Mouse (Mus musculus) midbrain, postnatal 0 days (tissue): ENCODE results near the gene Nav2. TPM values are rescaled to one million over a fixed set of nuclear protein-coding genes. Genes with fewer than 3 reads are reported as not detected.
A peak's percentile ranks its signal among the peaks of the same experiment; 100 is the strongest.

Source experiments
- ATAC-seq: fragments of 200-750 bp; cut with Nextera tagmentation; 2 replicates; pipeline ENCODE4 v1.8.0; 2017; ENCODE audit warnings: moderate number of reproducible peaks, mild to moderate bottlenecking, moderate TSS enrichment, moderate library complexity; ENCODE audit not compliant: low FRiP score
- DNase-seq: peaks from one replicate; pipeline ENCODE4 v3.0.0-alpha.2; 2015; ENCODE audit warnings: low spot score
- H3K27ac ChIP-seq: fragments of 300-500 bp; sonication (generic); 2 replicates; pipeline ENCODE4 v1.5.1; 2014; ENCODE audit warnings: low read depth, mild to moderate bottlenecking, low read length, mixed read lengths
- H3K27me3 ChIP-seq: fragments of 300-500 bp; sonication (generic); 2 replicates; pipeline ENCODE4 v1.6.1; 2014; ENCODE audit warnings: low read length, control low read depth, mixed read lengths; ENCODE audit not compliant: insufficient read depth
- H3K36me3 ChIP-seq: fragments of 300-500 bp; sonication (generic); 2 replicates; pipeline ENCODE4 v1.6.1; 2014; ENCODE audit warnings: low read length, control low read depth, mixed read lengths; ENCODE audit not compliant: insufficient read depth
- H3K4me1 ChIP-seq: fragments of 300-500 bp; sonication (generic); 2 replicates; pipeline ENCODE4 v1.6.1; 2014; ENCODE audit warnings: mild to moderate bottlenecking, control low read depth, antibody characterized with exemption, low read length, mixed read lengths; ENCODE audit not compliant: insufficient read depth
- H3K4me2 ChIP-seq: fragments of 300-500 bp; sonication (generic); 2 replicates; pipeline ENCODE4 v1.6.1; 2014; ENCODE audit warnings: low read depth, mild to moderate bottlenecking, low read length, mixed read lengths; ENCODE audit not compliant: poor library complexity, severe bottlenecking
- H3K4me3 ChIP-seq: fragments of 300-500 bp; sonication (generic); 2 replicates; pipeline ENCODE4 v1.5.1; 2014; ENCODE audit warnings: low read depth, mild to moderate bottlenecking, low read length, moderate library complexity
- H3K9ac ChIP-seq: fragments of 300-500 bp; sonication (generic); replicated peaks from 2 replicates; pipeline ENCODE4 v1.6.1; 2014; ENCODE audit warnings: mild to moderate bottlenecking, low read length, moderate library complexity, mixed read lengths; ENCODE audit not compliant: poor library complexity, severe bottlenecking
- H3K9me3 ChIP-seq: fragments of 300-500 bp; sonication (generic); 2 replicates; pipeline ENCODE4 v1.6.1; 2016; ENCODE audit warnings: low read length, control low read depth
- CTCF ChIP-seq: IDR thresholded peaks from 2 replicates; pipeline ENCODE4 v1.5.1; 2016; ENCODE audit warnings: antibody characterized with exemption, mild to moderate bottlenecking
- WGBS: fragments of 180-500 bp; shearing (Covaris S2); extraction: QIAGEN DNeasy Blood & Tissue Kit; methylation state at CpG from one replicate; pipeline ENCODE4 v1.1.7; 2014; 5-methylcytosine and 5-hydroxymethylcytosine counted together
- polyA plus RNA-seq: library from polyadenylated mRNA; unstranded; fragments of >200 nt; fragmentation: Nextera tagmentation; extraction: Ambion mirVana; gene quantifications from 2 replicates; pipeline ENCODE4 v1.2.1, GENCODE M21; 2015
- total RNA-seq: library from RNA; depleted of rRNA; stranded (reverse); fragments of >200 nt; gene quantifications from 2 replicates; pipeline ENCODE4 v1.2.3, GENCODE M21; 2014

Gene Nav2
- total and polyA plus RNA-seq, 2 experiments from 2014 or later = 18.3 to 53.8 TPM

DNA sequence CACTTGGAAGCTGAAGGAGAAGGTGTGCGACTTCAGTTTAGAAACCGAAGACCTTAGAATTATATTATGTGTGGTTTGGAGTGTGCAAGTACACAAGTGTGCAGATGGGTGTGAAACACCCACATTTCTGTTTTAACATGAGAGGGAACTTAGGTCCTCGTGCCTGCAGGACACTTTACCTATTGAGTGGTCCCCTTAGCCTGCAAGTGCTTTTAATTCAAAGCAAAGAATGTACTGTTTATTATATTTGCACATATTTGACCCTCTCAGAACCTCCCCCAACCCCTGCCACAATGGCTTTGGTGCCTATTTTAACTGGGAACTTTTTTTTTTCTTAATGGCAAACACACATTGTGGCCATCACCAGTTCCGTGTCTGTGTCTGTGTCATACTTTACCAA, 334.6 kb downstream of the Nav2 start:
- Histone ChIP-seq H3K27me3 (no peaks in the 10 kb centered on the region), H3K9me3 (no peaks in the 10 kb centered on the region), H3K27ac (no peak overlapping the region), H3K4me3 (no peak overlapping the region), H3K4me2 (no peak overlapping the region), H3K36me3 (no peaks in the 10 kb centered on the region), H3K4me1 (peaks cover 3% of the 10 kb centered on the region; the same call in 1 of the 2 replicates), H3K9ac (no peak overlapping the region)
- WGBS = 88% methylated on average over 4 of the region's 4 CpGs
- DNase-seq (no peak), ATAC-seq (no peak)
- no peak for TF ChIP-seq CTCF

DNA sequence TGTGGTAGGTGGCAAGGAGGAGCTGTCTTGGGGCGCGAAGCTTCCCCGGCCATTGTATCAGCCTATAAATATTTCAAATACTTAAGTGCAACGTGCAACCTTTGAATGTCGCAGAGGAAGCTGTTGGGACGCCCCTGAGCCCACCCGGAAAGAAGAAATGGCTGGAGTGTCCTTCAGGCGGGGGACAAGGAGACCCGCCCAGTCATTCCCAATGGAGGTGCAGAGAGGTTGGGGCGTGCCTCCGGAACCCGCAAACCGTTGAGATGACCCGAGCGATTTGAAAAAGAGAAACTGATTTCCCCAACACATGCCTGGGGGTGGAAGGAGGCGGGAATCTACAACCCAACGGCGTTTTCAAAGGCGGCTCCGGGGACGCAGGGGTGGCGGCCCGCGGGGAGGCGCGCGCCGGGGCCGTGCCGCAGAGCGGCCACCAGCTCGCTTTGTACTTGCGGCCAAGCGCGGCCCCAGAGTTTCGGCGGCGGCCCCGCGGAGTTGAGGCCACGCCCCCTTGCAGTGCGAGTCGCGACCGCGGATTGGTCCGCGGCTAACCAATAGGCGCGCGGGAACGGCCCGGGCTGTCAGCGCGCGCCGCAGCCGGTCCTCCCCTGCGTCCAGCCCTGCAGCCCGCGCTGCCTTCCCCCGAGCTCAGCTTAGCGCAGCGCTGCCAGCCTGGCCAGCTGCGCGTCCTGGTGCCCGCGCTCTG, 337.2 kb downstream of the Nav2 start:
- peak; percentile 96 for DNase-seq
- peak; percentile 96 for ATAC-seq
- Histone ChIP-seq H3K4me2 (peak overlapping the region; percentile 77), H3K27me3 (no peaks in the 10 kb centered on the region), H3K9me3 (no peaks in the 10 kb centered on the region), H3K4me1 (peaks cover 8% of the 10 kb centered on the region), H3K36me3 (no peaks in the 10 kb centered on the region), H3K27ac (peak overlapping the region; percentile 84), H3K4me3 (peak overlapping the region; percentile 68), H3K9ac (peak overlapping the region; percentile 84)
- WGBS = under 1% methylated on average over 54 of the region's 68 CpGs
- no peak for TF ChIP-seq CTCF

DNA sequence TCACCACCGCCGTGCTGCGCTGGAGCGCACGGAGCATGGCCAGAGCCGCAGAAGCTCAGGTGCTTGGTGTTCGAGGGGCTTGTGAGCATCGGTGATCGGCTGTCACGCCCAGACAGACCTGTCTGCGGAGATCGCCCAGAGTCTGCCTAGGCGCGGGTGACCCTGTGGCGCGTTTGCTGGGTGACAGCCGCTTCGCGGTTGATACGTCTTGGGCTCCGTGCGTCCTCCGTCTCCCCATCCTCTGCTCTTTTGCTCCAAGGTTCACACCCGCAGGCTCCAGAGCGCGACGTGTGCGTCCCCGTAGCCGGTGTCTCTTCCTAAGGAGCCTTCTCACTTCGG, 337.7 kb downstream of the Nav2 start:
- Histone ChIP-seq H3K4me2 (peak overlapping the region; percentile 77), H3K4me1 (peaks cover 8% of the 10 kb centered on the region), H3K4me3 (peak overlapping the region; percentile 68), H3K27me3 (no peaks in the 10 kb centered on the region), H3K36me3 (no peaks in the 10 kb centered on the region), H3K27ac (peak overlapping the region; percentile 84), H3K9me3 (no peaks in the 10 kb centered on the region), H3K9ac (peak overlapping the region; percentile 84)
- under 1% methylated on average over 31 of the region's 31 CpGs for WGBS
- ATAC-seq (no peak), DNase-seq (no peak)
- no peak for TF ChIP-seq CTCF

DNA sequence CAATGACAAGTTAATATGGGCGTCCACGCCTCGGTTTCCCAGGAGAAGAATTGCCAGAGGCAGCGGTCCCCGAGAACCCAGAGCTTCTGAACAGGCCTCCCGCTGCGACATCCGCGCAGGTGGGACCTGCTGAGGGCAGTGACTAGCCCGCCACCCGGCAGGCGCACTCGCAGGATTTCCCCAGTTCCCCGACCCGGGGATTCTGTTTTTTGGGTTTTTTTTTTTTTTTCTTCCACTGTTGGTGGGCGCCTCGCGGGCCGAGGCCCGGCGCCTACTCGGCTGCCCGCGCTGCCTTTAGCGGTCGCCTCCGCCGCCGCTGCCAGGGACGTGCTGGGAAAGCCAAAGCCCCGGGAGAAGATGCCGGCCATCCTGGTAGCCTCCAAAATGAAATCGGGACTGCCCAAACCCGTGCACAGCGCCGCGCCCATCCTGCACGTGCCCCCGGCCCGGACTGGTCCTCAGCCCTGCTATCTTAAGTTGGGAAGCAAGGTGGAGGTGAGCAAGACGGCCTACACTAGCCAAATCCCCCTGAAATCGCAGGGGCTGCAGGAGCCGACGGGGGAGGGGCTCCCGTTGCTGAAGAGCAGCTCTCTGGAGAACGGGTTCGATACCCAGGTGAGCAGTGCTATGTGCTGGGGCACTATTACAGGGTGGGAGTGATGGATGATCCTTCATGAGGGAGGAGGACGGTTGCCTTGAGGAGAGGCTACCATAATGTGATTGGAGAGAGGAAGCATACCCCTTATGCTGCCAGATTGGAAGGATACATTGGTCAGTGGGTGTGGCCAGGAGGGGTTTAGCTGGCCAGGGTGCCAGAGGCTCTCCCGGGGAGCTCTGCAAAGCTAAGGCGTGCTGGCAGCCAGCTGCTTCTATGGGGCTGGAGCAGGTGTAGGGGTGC, 338.3 kb downstream of the Nav2 start:
- DNase-seq = no peak
- 2% methylated on average over 50 of the region's 50 CpGs for WGBS

DNA sequence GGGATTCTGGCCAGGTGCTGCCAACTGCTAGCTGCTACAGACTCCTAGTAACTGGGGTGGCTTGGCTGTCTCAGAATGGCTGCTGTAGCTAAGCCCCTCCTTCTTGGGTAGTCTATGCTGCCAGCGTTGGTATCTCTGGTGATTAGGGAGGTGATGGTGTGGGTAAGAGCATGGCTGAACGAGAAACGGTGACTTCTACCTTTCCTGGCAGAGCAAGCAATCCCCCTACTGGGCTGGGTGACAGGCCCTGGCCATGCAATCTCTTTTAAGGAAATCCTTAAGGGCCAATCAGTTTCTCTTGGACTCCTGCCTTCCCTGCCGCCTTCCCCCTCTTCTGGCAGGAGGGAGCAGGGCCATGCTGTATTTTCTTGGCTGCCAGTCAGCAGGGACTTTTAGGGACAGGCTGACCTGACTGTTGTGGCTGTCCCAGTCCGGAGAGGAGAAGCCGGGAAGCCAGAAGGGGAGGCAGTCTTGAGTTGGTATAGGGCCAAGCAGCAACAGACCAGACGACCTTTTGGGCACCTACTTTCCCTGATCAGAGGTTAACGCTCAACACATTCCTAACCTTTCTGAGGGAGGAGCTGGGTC, 339.3 kb downstream of the Nav2 start:
- peaks cover 8% of the 10 kb centered on the region for H3K4me1 ChIP-seq
- WGBS = 25% methylated on average over 8 of the region's 8 CpGs
- peak overlapping the region; percentile 84 for H3K9ac ChIP-seq
- ATAC-seq = no peak
- peak overlapping the region; percentile 77 for H3K4me2 ChIP-seq
- peak overlapping the region; percentile 68 for H3K4me3 ChIP-seq
- DNase-seq = peak; percentile 68
- no peaks in the 10 kb centered on the region; the same call in 1 of the 2 replicates for H3K27me3 ChIP-seq
- no peaks in the 10 kb centered on the region for H3K36me3 ChIP-seq
- H3K9me3 ChIP-seq = no peaks in the 10 kb centered on the region
- H3K27ac ChIP-seq = peak overlapping the region; percentile 84
- TF ChIP-seq CTCF = peak; percentile 46

More for the DNA sequence above, 338.3 kb downstream of the Nav2 start:
- Histone ChIP-seq H3K27me3 (no peaks in the 10 kb centered on the region), H3K9ac (peak overlapping the region; percentile 84), H3K9me3 (no peaks in the 10 kb centered on the region), H3K36me3 (no peaks in the 10 kb centered on the region), H3K4me2 (peak overlapping the region; percentile 77), H3K4me1 (peaks cover 8% of the 10 kb centered on the region), H3K27ac (peak overlapping the region; percentile 84), H3K4me3 (peak overlapping the region; percentile 68)
- TF ChIP-seq CTCF = no peak
- no peak for ATAC-seq
